Mouse (Mus musculus) MEL-GATA-1-ER (cell line): ENCODE data around the gene Hist2h4.
"Not testable (repeated sequence)": the region's sequence is repeated elsewhere in the genome, so short reads cannot be mapped to it uniquely, and the experiment has no call there.

Experiments used
- DNase-seq: peaks from one replicate; pipeline ENCODE4 v3.0.0-alpha.2; 2012; ENCODE audit warnings: low read depth; ENCODE audit errors: extremely low read depth

Gene Hist2h4

GRCm38 (mm10) chr3:96262979-96263550 lies at the start of gene Hist2h4:
TSS of gene Hist2h4 (minus strand) at chr3:96263311.
- DNase-seq = peak; percentile 100

- no peak for DNase-seq
These were observed 49.4 kb upstream of the Hist2h4 start for GRCm38 (mm10) chr3:96312341-96313098.

- DNase-seq = no peak
These were observed 46.3 kb upstream of the Hist2h4 start for GRCm38 (mm10) chr3:96309441-96309840.

GRCm38 (mm10) chr3:96306506-96306905 lies 43.4 kb upstream of the Hist2h4 start:
- no peak for DNase-seq

DNA sequence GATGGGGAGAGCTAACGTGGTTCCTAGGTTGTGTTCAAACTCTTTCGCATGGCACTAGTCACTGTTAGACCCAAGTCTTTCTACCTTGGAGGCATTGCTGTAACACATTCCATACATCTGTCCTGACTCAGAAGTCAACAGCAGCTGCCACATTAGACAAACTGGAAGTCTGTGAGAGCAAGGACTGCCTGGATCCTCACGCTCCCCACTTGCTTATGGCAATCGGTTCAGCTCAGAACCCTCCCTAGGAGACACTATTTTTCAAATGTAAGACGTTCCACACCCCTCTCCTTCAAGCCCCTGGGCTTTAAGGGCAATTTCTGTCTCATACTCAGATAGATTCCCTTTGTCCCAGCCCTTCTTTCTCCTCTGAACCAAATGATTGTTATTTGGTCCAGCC lies 39.0 kb upstream of the Hist2h4 start:
- DNase-seq = no peak

DNA sequence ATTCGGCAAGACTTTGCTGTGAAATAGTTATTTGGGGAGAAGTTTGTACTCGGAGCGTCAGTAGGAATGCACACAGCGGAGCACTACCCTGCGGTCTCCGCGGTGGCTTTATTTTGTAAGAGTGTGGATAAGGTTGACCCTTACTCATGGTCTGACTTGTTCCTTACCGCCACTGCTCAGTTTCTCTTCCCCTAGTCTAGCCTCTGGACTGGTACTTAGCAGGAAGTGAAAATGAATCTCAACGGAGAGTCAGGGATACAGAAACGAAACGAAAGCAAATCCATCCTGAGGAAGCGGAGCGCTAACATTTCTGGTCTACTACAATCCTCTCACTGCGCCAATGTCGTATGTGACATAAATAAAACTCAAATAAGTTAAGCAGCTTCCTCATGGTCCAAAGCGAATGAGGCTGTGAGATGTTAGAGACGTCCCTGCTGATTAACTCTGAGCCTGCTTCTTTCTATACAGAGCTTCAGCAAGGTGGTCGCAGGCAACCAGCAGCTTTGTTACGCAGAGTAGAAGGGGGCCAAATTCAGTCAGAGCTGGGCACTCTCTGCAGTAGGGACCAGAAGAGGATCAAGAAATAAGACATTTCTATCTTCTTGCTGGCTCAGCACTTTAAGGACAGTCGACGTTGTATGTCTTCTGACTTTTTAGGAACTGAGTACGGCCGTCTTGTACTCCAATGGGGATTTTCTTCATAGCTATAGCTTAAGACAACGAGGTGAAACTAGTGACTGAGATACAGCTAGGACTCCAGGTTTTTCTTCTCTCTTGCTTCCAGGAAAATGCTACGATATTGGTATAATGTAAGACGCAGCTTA lies 37.8 kb upstream of the Hist2h4 start:
- no peak for DNase-seq

- no peak for DNase-seq
These were observed 36.5 kb upstream of the Hist2h4 start for GRCm38 (mm10) chr3:96299562-96299961.

- DNase-seq = no peak
These were observed 35.2 kb upstream of the Hist2h4 start for GRCm38 (mm10) chr3:96298360-96298759.

- peak; percentile 99 for DNase-seq
These were observed 30.7 kb upstream of the Hist2h4 start, which contains the start of gene Fcgr1 for GRCm38 (mm10) chr3:96293787-96294186. TSS of gene Fcgr1 (minus strand) at chr3:96293969.

DNA sequence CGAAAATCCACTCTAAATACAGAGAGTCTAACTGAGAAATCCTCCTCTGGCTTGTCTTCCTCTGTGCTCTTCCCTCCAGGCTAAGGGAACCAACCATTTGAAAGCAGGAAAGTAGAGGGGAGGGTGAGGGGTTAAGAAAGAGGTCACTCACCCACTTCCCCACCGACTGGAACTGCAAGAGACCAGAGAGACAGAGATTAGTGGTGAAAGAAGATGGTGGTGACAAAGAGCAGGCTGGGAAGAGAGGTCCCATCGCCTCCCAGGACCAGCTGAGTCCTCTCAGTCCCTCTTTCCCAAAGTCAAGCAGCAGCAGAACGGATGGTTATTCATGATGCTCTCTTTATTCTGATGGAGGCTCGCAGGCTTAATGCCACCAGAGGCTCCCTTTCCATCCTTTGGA lies 30.3 kb upstream of the Hist2h4 start:
- peak; percentile 43 for DNase-seq

DNA sequence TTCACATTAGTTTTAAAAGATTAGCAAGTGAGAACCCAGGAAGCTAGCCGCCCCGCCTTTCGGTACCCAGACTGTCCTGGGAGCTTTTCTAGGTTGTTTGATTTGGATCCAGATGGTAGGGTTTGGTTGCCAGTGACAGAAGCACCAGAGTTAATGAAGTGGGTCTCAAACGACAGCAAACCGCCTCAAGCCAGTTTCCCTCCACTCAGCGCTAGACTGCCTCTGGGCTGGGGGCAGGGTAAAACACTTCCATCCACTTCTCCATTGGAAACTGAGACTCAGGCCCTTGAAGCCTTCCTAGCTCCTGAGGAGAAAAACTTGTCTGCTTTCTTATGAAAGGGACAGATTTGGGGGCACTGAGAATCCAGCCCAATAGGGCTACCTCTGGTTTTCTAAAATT lies 29.5 kb upstream of the Hist2h4 start:
- DNase-seq = no peak

DNA sequence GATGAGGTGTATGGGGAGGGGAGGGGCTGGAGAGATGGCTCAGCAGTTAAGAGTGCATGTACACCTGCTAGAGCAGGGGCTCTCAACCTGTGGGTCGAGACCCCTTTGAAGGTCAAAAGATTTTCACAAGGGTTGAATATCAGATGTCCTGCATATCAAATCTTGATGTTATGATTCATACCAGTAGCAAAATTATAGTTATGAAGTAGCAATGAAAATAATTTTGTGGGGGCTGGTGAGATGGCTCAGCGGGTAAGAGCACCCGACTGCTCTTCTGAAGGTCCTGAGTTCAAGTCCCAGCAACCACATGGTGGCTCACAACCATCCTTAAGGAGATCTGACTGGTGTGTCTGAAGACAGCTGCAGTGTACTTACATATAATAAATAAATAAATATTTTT lies 27.6 kb upstream of the Hist2h4 start:
- not testable (repeated sequence) for DNase-seq

GRCm38 (mm10) chr3:96289201-96289600 lies 26.1 kb upstream of the Hist2h4 start:
- no peak for DNase-seq

DNA sequence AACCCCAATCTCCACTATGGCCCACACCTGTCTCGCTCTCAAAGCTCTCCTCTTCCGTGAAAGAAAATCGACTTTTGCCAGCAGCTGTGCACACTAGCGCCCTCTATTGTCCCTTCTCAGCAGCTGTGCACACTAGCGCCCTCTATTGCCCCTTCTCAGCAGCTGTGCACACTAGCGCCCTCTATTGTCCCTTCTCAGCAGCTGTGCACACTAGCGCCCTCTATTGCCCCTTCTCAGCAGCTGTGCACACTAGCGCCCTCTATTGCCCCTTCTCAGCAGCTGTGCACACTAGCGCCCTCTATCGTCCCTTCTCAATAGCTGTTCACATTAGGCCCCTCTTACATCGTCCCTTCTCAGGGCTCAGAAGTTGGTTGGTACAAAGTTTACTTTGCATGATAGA lies 24.2 kb upstream of the Hist2h4 start:
- DNase-seq = not testable (repeated sequence)

DNA sequence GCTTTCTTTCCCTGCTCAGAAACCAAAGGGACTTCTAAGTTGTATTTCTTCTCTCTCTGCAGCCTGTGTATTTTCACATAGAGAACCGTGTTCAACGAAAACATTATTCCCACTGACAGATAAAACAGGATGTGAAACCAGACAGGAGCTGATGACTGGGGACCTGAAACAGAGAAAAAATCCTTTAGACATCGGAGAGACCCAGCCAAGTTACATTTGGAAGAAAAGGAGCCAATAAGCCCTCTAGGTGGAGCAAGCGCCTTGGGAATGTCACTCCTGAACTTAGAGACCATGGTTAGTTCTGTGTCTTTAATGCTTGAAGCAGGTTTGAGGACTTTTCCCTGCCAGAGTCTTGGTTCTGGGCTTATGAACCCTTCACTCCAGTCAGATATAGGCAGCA lies 21.3 kb upstream of the Hist2h4 start:
- no peak for DNase-seq

DNA sequence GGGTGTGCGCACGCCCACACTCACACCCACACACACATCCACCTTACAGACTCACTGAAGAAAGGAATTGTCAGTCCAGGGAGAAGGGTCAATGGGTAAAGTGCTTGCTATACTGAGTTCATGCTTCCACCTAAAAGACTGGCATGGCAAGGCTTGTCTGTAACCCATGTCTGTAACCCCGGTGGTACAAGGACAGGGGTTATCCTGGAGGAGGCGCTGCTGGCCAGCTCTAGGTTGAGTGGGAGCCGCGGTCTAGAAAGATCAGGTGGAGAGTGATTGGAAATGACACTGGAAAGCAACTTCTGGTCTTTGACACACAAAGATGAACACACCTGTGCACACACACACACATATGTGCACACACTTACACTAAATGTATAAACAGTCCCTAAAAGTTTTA lies 17.5 kb upstream of the Hist2h4 start:
- DNase-seq = no peak

- peak; percentile 99 for DNase-seq
These were observed 14.9 kb upstream of the Hist2h4 start for GRCm38 (mm10) chr3:96277800-96278624.

- DNase-seq = peak; percentile 96
These were observed 14.3 kb upstream of the Hist2h4 start for GRCm38 (mm10) chr3:96277428-96277799.

GRCm38 (mm10) chr3:96273591-96274465 lies 10.7 kb upstream of the Hist2h4 start:
- DNase-seq = no peak
